Mouse (Mus musculus): ENCODE data around the gene Prpf4.
A peak's percentile ranks its signal among the peaks of the same experiment; 100 is the strongest.

Prpf4 gene

DNA sequence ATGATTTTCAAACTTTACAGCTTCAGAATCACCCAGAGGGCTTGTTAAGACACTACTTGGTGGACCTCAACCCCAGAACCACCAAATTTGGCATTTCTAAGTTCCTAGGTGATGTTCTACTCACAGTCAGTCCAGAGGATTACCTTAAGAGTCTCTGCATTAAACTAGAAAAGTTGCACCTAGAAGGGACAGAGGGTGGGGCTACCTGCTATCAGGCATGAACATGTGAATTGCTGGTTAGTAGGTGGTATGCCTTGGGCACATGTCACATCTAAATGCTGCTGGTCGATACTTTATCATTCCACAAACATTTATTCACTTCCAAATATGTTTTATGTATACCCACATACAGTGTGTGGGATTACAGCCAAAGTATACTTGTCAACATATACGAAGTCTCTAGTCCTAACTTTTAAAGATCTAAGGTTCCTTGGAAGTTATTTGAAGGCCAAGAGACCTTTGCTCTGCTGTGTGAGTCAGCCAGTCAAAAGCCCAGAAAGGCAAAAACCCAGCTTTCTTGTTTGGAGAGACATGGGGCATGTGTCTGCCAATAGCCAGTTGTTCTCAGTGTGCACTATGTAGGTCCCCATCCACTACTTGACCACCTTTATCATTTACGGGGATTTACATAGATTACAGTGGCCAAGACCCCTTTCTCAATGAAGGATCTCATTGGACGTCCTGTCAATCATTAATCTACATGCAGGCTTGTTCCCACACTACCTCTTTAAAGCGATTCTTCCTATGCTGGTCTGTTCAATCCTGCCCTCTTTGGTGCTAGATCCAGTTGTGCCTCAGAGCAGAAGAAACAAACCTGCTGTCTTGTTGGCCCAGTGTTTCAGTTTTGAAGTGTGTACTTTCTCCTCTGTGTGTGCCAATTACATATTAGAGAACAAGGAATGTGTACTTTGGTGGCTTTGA, 18.7 kb upstream of the Prpf4 start:
- DNase-seq (ENCODE audit: low spot score) = no peak

DNA sequence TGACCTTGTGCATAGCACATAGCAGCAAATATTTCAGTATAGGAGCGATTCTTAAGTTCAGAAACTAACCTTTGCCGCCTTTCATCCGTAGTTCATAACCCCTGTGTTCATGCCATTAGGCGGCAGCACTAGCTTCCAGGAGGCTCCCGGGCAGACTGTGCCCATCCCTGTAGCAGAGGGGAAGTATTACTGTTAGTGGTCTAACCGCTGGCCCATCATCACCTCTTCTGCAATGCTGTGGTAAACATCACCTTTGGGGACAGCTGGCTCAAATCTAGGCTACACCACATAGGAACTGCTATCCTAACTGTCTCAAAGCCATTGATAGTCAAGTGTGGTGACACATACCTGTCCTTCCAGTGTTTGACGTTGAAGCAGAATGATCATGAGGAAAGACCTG, 16.7 kb upstream of the Prpf4 start:
- no peak for DNase-seq (ENCODE audit: low spot score)

DNA sequence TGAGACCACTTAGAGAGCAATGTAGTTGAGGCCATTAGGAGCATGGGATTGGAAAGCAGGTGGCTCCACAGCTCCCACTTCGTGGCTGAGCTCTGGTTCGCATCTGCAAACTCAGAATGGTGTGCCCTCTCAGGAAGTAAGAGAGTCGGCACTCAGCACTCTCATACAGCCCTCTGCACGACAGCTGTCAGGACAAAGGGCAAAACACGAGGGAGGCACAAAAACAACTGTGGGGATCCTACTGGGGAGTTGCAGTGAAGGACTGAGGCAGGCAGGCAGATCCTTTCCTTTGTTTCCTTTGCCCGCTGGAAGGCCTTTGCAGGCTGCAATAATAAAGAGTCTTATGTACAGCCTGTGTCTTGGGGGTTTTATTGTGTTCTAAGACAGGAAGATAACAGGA, 15.1 kb upstream of the Prpf4 start:
- no peak for DNase-seq (ENCODE audit: low spot score)

DNA sequence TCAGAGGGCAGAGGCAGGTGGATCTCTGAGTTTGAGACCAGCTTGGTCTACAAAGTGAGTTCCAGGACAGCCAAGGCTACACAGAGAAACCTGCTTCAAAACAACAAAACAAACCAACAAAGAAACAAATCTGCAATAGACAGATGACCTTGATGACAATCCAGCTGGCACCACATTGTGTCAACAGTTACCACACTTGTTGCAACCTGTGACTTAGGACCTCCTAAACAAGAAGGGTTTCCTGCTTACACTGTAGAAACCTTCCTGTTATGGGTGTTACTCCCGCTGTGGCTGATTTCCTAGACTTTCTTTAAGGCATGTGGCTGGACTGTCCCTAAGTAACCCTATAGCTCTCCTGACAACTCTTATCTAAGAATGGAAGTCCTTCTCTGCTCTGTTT, 12.8 kb upstream of the Prpf4 start:
- DNase-seq (ENCODE audit: low spot score) = no peak

DNA sequence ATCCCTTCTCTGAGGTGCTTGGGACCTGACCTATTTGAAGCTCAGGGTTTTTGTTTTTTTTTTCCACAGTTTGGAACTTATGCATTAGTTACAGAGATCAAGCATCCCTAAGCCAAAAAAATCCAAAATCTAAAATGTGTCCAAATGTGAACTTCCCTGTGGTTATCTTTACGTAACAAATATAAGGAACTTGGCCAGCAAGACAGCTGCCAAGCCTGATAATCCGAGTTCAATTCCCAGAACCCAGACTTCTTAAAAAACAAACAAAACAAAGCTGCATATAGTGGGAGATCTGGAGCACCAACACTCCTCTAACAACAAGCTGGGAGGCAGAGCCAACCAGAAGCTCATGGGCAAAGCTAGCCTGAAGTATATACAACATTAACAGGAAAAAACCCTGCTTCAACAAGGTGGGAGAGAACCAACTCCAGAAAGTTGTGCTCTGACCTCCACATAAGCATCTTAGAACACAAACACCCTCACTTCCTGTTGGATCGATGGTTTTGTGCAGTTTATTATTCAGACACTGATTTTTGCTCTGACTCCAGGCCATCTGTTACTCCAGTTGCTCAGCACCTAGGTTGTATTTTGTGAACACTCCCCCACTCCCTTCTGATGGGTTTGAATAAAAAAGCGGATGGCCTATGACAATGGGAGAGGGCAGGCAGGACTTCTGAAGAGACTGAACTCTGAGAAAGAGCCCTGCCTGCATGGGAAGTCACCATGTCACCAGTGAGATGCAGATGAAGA, 10.8 kb upstream of the Prpf4 start:
- DNase-seq (ENCODE audit: low spot score) = no peak

DNA sequence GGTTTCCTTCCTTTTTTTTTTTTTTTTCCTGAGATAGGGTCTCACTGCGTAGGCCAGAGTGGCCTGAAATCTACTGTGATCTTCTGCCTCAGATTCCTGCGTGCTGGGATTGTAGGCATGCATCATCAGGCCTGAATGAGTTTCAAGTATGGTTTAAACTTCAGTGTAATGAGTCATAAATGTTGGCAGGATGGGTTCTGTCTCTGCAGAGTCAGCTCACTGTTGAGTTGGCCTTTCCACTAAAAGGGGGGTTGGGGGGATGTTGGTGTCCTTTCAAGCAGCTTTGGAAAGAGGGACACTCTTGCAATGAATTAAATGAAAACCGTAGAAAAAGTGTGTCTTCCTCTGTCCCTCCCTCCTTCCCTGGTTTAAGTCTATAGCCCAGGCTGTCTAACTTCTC, 9.6 kb upstream of the Prpf4 start:
- DNase-seq (ENCODE audit: low spot score) = no peak

DNA sequence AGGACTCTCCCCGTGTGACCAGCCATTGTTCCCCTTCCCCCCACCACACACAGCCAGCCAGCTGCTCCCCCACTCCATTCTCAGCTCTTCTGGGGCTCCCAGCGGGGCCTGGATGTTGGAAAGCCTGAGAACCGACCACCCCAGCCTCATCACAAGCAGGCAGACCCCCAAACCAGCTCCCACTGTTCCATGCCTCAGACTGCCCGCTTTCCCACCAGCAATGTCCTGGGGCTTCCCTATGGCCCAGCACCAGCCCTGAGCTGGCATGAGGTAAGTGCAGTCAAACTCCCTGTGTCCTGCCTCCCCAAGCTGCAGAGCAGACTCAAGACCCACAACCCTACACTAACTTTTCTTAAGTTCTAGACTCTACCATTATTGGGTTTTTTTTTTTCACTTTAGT, 2.5 kb upstream of the Prpf4 start:
- DNase-seq (ENCODE audit: low spot score) = no peak

DNA sequence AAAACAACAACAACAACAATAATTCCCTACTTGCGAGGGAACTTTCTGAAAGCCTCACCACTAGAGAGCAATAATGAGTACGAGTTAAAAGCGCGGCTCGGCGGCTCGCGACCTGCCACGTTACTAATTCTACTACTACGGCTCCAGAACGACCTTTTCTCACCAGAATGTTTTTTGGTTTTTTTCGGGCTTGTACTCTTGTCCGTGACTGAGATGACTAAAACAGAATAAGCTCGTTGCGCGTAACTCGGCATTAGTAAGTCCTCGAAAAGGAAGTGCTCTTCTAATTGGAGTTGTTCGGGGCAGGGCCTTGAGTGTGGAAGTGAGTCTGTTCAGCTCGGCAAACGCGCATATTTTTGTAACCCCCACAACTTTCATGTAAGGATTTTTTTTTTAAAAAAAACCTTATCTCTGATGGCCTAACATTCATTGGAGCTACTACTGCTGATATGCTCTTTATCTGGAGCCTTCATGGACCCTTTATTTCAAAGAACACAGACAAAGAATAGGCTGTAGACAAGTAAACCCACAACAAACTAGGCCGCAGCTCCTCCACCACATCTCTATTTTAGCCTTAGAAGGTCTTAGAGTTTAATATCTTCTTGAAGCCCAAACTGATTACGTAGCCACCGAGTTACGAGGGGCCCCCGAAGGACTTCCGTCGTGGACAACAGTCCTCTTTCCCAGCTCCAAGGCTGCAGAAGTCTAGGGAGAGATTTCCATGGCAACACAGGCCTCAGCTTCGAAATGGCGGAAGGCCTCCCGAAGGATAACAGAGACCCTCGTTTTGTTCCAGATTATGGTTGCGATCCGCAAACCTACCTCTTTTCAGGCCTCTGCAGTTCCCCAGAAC, 641 bp upstream of the Prpf4 start:
- peak; percentile 44 for DNase-seq (ENCODE audit: low spot score)

DNA sequence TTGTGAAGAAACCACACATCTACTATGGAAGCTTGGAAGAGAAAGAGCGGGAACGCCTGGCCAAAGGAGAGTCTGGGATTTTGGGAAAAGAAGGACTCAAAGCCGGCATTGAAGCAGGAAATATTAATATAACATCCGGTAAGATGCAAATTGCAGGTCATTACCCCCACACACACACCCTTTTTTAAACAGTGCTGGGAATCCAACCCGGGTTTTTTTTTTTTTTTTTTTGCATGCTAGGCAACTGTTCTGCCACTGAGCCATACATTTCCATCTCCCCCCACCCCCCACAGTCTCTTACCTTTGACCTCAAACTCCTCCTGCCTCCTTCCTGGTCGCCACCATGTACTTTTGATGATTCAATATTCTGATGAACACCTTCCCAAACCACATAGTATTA, 1.0 kb downstream of the Prpf4 start:
- no peak for DNase-seq (ENCODE audit: low spot score)

DNA sequence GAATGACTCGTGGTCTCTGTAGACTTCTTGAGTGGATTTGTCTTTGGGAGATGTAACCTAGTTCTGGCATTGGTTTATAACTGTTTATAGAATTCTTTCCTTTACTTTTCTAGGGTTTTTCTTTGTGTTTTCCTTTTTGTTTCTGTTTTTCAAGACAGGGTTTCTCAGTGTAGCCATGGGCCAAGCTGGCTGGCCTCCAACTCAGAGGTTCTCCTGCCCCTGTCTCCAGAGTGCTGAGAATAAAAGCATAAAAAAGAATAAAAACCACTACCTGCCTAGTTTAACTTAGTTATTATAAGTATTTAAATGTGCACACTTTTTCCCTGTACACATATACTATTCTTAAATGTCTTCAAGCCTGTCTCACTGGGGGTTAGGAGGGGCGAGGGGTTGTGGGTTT, 1.7 kb downstream of the Prpf4 start:
- no peak for DNase-seq (ENCODE audit: low spot score)

DNA sequence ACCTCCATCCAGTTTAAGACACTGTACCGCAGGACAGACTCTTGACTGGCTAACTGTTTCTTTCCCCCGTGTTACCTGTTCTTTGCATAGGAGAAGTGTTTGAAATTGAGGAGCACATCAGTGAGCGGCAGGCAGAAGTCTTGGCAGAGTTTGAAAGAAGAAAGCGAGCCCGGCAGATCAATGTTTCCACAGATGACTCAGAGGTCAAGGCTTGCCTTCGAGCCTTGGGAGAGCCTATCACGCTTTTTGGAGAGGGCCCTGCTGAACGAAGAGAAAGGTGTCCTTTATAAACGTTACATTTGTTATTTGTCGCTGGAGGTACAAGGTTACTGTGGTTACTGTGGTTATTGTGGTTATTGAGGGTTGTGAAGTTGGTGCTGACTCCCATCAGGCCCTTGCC, 3.0 kb downstream of the Prpf4 start:
- DNase-seq (ENCODE audit: low spot score) = no peak

DNA sequence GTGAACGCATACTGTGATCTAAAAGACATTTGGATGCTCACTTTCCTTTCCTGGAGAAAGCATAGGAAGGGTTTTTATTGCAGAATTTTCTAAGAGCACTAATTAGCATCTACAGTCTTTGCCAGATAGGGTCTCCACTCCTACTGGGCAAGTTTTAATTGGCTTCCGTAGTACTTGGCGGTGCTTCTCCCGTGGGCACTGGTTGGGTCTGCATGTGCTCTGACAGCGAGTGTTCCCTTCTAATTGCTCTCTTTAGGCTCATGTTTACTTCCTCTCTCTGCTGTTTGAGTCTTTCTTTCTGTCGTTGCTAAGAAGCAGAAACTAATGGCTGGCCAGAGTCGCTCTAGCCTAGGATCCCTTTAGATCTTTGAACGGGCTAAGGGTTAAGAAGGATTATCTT, 9.9 kb downstream of the Prpf4 start:
- no peak for DNase-seq (ENCODE audit: low spot score)

DNA sequence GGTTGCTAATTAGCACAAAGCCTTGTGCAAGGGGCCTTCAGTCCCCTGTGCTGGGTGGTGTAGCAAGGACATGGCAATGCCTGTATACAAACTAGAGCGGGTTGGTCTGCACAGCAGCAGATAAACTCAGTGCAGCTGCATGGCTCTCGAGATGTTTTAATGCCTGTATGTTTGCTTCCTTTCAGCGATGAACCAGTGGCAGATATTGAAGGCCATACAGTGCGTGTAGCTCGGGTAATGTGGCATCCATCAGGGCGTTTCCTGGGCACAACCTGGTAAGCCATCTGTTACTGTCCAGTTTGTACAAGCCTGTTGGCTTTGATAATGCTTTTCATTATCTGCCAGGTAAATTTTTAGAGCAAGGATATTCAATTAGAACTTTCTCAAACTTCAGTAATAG, 10.5 kb downstream of the Prpf4 start:
- DNase-seq (ENCODE audit: low spot score) = no peak

DNA sequence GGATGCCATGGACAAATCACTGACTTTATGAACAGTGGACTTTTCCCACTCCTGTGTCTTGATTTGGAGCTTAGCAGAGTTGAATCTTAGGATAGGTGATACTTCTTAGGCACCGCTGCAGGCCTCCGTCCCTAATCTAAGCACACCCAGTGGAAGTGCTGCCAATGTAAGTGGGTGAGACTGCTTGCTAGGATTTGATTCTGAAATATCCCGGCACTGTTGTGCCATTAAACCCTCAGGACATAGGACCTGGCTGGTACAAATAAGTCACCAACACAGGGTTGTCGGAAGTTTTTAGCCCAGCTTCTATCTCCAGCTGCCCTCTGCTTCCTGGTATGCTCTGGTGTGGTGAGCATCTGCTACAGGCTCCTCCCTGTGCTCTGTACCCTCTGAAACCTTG, 17.3 kb downstream of the Prpf4 start:
- DNase-seq (ENCODE audit: low spot score) = no peak

DNA sequence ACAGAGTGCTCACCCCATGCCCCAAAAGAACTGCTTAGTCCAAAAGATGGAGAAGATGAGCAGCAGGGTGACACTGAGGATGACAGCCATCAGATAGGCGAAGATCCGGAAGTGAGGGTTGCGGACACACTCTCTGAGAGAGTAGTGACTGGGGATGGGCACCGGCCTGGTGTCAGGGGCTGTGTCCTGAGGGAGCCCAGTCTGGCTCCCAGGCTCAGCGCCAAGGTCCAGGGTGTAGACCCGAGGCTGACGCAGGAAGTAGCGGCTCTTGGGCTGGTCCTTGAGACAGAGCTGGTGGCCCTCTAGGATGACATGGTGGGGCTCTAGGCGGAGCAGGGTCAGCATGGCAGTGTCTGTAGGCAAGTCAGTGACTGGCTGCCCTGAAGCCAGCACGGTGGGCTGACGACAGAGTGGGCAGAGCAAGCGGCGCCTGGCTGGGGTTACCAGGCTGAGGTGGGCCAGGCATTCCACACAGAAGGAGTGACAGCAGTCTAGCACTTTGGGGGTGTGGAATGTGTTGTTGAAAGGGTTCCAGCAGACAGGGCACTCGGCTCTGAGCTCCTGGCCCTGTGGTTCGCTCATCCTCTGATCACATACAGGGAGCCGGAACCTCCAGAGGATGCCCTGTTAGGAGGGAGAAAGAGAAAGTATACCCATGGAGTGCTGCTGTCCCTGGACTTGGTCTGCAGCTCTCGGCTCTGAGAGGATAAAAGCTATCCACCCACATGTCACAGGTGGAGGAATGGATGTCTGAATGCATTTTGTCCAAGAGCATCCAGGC, 19.6 kb downstream of the Prpf4 start:
- no peak for DNase-seq (ENCODE audit: low spot score)

DNA sequence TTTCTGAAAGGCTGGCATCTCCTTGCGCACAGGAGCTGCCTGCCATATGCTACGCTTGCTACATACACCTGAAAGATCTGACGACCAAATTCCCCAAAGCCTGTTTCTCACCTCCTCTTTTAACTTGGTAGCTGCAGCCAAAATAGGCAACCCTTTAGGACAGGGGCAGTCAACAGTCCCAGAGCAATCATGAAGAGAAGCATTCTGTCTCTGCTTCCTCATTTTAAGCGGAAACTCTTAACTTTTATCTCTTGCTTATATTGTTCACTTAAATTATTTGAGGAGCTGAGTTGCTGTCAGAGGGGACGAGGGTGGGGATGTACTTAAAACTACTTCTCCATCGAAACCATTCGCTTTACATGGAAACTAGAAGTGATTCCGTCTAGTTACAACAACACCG, 21.0 kb downstream of the Prpf4 start:
- no peak for DNase-seq (ENCODE audit: low spot score)

DNA sequence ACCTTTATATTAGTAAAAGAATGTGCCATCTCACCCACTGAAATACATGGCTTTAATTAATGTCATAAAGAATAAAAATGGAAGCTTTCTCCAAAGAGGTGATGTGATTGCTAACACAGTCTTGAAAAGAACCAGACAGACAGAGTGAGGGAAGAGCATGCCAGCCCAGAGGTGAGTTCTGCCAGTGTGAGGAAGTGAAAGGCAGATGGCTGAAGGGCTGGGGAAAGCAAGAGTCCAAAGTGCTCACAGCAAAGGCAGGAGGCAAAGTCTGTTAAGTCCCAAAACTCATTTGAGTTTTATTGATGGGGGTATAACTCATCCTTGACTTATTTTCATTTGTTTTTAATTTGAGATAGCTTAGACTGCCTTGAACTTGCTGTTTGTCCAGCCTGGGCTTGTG, 22.1 kb downstream of the Prpf4 start:
- DNase-seq (ENCODE audit: low spot score) = no peak

DNA sequence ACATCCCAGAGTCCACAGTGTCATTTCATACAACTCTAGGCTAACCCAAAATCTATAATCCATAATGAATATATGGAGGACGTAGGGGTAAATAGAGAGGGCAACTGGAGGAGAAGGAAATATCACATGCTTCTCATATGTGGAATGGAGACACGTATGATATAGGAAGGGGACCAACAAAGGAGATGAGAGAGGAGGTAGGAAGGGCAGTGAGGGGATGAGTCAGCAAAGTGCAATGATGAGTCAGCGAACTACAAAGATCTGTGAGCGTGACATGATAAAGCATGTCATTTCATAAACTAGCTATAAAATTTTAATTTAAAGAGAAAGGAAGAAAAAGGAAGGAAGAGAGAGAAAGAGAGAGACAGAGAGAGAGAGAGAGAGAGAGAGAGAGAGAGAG, 22.9 kb downstream of the Prpf4 start:
- no peak for DNase-seq (ENCODE audit: low spot score)

DNA sequence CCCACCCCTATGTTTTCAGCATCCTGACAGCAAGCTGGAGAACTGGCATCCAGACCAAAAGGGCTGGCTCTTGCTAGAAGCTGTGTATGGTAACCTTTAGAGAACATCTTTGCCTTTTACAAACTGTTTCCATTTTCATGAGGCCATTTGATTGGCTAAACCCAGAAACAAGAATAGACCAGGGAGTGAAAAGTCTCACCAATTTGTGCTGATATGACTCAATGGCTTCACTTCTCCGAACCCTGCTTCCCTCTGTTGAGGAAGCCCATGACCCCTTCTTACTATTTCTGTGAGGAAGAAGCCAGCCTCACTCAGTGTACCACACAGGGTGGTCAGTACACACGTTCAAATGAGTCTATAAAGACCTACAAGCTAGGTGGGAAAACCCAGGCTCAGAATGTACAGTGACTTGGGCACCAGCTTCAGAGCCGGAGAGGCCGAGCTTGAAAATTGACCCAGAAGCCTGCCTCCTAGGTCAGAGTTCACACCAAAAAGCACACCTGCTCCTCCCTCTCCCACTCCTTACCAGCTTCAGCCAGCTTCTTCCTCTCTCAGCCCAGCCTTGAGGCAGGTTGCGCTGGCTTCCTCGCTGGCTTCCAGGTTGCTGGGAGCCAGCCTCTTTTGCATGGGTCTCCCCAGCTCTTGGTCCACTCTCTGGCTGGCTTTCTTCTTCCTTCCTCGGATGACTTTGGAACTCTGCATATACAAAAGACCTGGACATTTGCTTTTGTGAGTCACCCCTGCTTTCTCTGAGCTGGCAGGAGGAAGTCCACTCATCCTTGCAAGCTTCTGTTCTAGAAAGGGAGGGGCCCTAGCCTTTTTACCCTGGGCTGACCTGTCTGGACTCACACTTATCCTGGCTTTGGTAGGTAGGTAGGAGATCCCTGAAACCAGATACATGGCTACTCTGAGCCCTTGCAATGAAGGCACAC, 25.6 kb downstream of the Prpf4 start:
- no peak for DNase-seq (ENCODE audit: low spot score)

DNA sequence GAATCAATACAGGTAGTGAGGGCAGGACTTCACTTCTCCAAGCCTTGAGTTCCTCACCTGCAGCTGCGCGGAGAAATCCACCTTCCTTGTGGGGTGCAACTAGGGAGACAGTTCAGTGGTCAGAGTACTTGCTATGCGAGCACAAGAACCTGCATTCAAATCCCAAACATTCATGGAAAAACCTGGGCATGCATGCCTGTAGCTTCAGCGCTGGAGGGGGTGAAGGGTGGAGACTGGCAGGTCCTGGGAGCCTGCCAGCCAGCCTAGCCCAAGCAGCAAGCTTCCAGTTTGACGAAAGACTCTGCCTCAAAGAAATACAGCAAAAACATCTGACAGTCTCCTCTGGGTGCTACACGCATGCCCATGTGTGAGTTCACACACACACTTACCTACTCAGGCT, 26.5 kb downstream of the Prpf4 start, which contains the start of gene Rnf183:
Gene Rnf183 (minus strand): TSS at position 172 of the 400 bp plus-strand sequence.
- no peak for DNase-seq (ENCODE audit: low spot score)
